Mouse (Mus musculus) left cerebral cortex, adult 18-20 months (tissue): ENCODE results near the gene Xrcc5. TPM values are rescaled to one million over a fixed set of nuclear protein-coding genes. Genes with fewer than 3 reads are reported as not detected.
A peak's percentile ranks its signal among the peaks of the same experiment; 100 is the strongest.

ENCODE experiments used
- DNase-seq, 2 experiments: peaks; one replicate each; pipeline ENCODE4 v3.0.0; 2021 to 2022; ENCODE audit warnings: low spot score in 2 of 2, mixed read lengths in 1 of 2
- total RNA-seq, 2 experiments: library from RNA; stranded (reverse); gene quantifications; 2 replicates each; pipeline ENCODE4 v1.2.3; 2021

Xrcc5 gene
- total RNA-seq, 2 experiments from 2014 or later, result 18.5 to 22.2 TPM

GRCm38 (mm10) chr1:72436967-72437366 lies 129.7 kb downstream of the Xrcc5 start:
- no peak for DNase-seq

DNA sequence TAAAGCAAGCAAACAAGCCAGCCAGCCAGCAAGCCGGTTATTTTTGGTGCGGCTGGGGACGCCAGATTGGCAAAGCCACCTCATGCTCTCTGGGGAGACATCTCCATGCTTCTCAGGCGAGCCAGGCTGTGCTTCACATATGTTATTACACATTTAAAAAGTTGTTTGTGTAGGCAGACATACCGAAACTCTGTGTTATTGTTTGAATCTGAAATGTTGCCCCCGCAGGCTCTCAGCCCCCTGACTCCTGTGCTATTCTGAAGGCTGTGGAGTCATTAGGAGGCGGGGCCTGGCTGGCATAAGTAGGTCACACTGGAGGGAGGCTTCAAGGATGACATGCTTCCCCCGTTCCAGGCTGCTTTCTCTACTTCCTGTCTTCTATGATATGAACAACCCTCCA lies 131.9 kb downstream of the Xrcc5 start:
- peak in 1 of 2 experiments; percentile 45 for DNase-seq

GRCm38 (mm10) chr1:72442747-72443146 lies 135.5 kb downstream of the Xrcc5 start:
- no peak for DNase-seq

Other genes starting within 250 kb of the Xrcc5 start
- 1 to 10 TPM; 5.2 to 6.1 TPM for gene Mreg, start 95.1 kb upstream of the Xrcc5 start, total RNA-seq
- gene Pecr, start 23.1 kb upstream of the Xrcc5 start, total RNA-seq, result 1 to 10 TPM; 5.1 to 6.4 TPM
- 10 to 100 TPM; 13.7 to 14.1 TPM for gene Tmem169, start 23.1 kb upstream of the Xrcc5 start, total RNA-seq
- gene March4, start 229.5 kb downstream of the Xrcc5 start, total RNA-seq, result 10 to 100 TPM; 18.2 to 18.3 TPM